Comparison of ENCODE assay signal across 19 mouse cellular contexts in the genomic region with DNA sequence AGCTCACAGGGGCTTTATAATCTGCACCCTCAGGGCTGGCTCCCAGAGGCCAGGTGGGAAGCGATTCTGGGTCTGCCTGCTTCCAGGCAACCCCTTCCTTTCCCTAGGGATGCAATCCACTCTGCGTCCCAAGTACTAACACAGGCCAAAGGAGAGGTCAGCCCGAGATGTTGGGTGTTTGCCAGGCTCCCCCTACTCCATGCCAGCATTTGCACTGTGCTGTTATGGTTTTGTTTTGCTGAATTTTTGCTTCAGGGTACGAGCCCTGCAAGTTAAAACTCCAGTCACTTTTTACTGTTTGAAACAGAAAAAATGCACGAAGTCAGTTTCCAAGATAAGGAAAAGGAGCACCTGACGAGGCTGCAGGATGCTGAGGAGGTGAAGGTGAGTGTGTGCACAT. TPM values are rescaled to one million over a fixed set of nuclear protein-coding genes. Genes with fewer than 3 reads are reported as not detected.
DNase-seq lines count a peak whose midpoint lies in the region; ATAC-seq and TF ChIP-seq lines count a peak whose summit lies in the region.
"Had no signal": no experiment of that assay in that cellular context is flagged by ENCODE, and none has a peak within 500 bp of the region (broad histone marks: within the 10 kb centered on the region; RNA-seq: fewer than 3 reads in every experiment).

No protein-coding gene starts in this region.

- DNase-seq in cerebellum, adult 2 months, result no peak
- no peak for DNase-seq in cerebellum, adult 8-10 months
- DNase-seq in neural tube, embryonic 10.5 days (ENCODE audit: extremely low spot score, low spot score), result no peak
- no peak for DNase-seq in adipocyte (ENCODE audit: low spot score)
- DNase-seq: adrenal gland, adult 2 months; gastrocnemius, adult 2 months; heart, adult 18-20 months; heart, postnatal 4 days; kidney, adult 11 months; kidney, postnatal 14 days; lung, postnatal 36 days; thymus, postnatal 36 days had no signal

- 0 out of 2 replicates have a peak overlapping the region, but pooled peaks have one; percentile 39 for H3K27ac ChIP-seq in cerebellum, adult 2 months (ENCODE audit: insufficient read depth, low read length)
- H3K27ac ChIP-seq in kidney, embryonic 16.5 days (ENCODE audit: low read length), result peak overlapping the region; percentile 58; the same call in 1 of the 2 replicates
- no peak overlapping the region for H3K27ac ChIP-seq in kidney, embryonic 14.5 days (ENCODE audit: low read depth, low read length)
- H3K27ac ChIP-seq in neural tube, embryonic 13.5 days (replicated peaks), result peak overlapping the region; percentile 70; the same call in 1 of the 2 replicates
- H3K27ac ChIP-seq: embryonic facial prominence, embryonic 15.5 days; gastrocnemius, adult 2 months; limb, embryonic 15.5 days had no signal

- TF ChIP-seq POLR2A in cerebellum, adult 2 months (IDR thresholded peaks at IDR 0.05; ENCODE audit: borderline replicate concordance, insufficient read depth, low read length), result no peak

- no peak overlapping the region for H3K4me2 ChIP-seq in kidney, embryonic 16.5 days (replicated peaks; ENCODE audit: low read depth, low read length)
- no peak overlapping the region for H3K4me2 ChIP-seq in kidney, embryonic 14.5 days (replicated peaks; ENCODE audit: low read depth, low read length)
- H3K4me2 ChIP-seq in neural tube, embryonic 13.5 days, result no peak overlapping the region
- H3K4me2 ChIP-seq: embryonic facial prominence, embryonic 15.5 days; limb, embryonic 15.5 days had no signal

- H3K36me3 ChIP-seq in kidney, embryonic 16.5 days (ENCODE audit: insufficient read depth, low read length), result no peaks in the 10 kb centered on the region
- no peaks in the 10 kb centered on the region for H3K36me3 ChIP-seq in kidney, embryonic 14.5 days (ENCODE audit: control insufficient read depth, insufficient read depth, low read length)
- H3K36me3 ChIP-seq in neural tube, embryonic 13.5 days, result peaks cover 67% of the 10 kb centered on the region
- H3K36me3 ChIP-seq: embryonic facial prominence, embryonic 15.5 days; limb, embryonic 15.5 days had no signal

- no peak for ATAC-seq in kidney, embryonic 16.5 days (ENCODE audit: low FRiP score, low TSS enrichment)
- no peak for ATAC-seq in kidney, embryonic 14.5 days (ENCODE audit: low FRiP score, low TSS enrichment)
- ATAC-seq in neural tube, embryonic 13.5 days (ENCODE audit: low read depth), result no peak
- no peak for ATAC-seq in megakaryocyte-erythroid progenitor cell, adult 5-6 weeks (replicated peaks; ENCODE audit: low FRiP score, low TSS enrichment, poor library complexity, severe bottlenecking)

- no peaks in the 10 kb centered on the region for H3K27me3 ChIP-seq in cerebellum, adult 2 months (ENCODE audit: control insufficient read depth, insufficient read depth, low read length)
- H3K27me3 ChIP-seq in kidney, embryonic 16.5 days (ENCODE audit: insufficient read depth, low read length), result no peaks in the 10 kb centered on the region
- no peaks in the 10 kb centered on the region for H3K27me3 ChIP-seq in kidney, embryonic 14.5 days (ENCODE audit: control insufficient read depth, insufficient read depth, low read length)
- H3K27me3 ChIP-seq in neural tube, embryonic 13.5 days, result no peaks in the 10 kb centered on the region
- H3K27me3 ChIP-seq: embryonic facial prominence, embryonic 15.5 days; limb, embryonic 15.5 days had no signal

- peaks cover 64% of the 10 kb centered on the region for H3K4me1 ChIP-seq in cerebellum, adult 2 months (ENCODE audit: control insufficient read depth, insufficient read depth, low read length)
- H3K4me1 ChIP-seq in kidney, embryonic 16.5 days (ENCODE audit: insufficient read depth, low read length), result peaks cover 36% of the 10 kb centered on the region
- H3K4me1 ChIP-seq in kidney, embryonic 14.5 days (ENCODE audit: control insufficient read depth, insufficient read depth, low read length), result peaks cover 24% of the 10 kb centered on the region
- H3K4me1 ChIP-seq in neural tube, embryonic 13.5 days (replicated peaks), result peaks cover 53% of the 10 kb centered on the region

- H3K9ac ChIP-seq in kidney, embryonic 16.5 days (replicated peaks; ENCODE audit: low read length), result no peak overlapping the region
- no peak overlapping the region for H3K9ac ChIP-seq in kidney, embryonic 14.5 days (ENCODE audit: low read depth, low read length)
- H3K9ac ChIP-seq in neural tube, embryonic 13.5 days, result no peak overlapping the region
- H3K9ac ChIP-seq: embryonic facial prominence, embryonic 15.5 days; limb, embryonic 15.5 days had no signal

- TF ChIP-seq CTCF in cerebellum, adult 2 months (IDR thresholded peaks at IDR 0.05; ENCODE audit: borderline replicate concordance, insufficient read depth, low read depth, low read length), result no peak

- WGBS in cerebellum, adult 2 months, result 65% methylated on average over 6 of the region's 6 CpGs
- 59% methylated on average over 6 of the region's 6 CpGs for WGBS in kidney, embryonic 16.5 days
- WGBS in kidney, embryonic 14.5 days, result 70% methylated on average over 6 of the region's 6 CpGs
- 77% methylated on average over 6 of the region's 6 CpGs for WGBS in neural tube, embryonic 13.5 days

- no peaks in the 10 kb centered on the region for H3K9me3 ChIP-seq in kidney, embryonic 16.5 days (ENCODE audit: low read length)
- no peaks in the 10 kb centered on the region for H3K9me3 ChIP-seq in kidney, embryonic 14.5 days (ENCODE audit: control insufficient read depth, low read length)
- no peaks in the 10 kb centered on the region for H3K9me3 ChIP-seq in neural tube, embryonic 13.5 days
- H3K9me3 ChIP-seq: embryonic facial prominence, embryonic 15.5 days; limb, embryonic 15.5 days had no signal

- no peak overlapping the region for H3K4me3 ChIP-seq in cerebellum, adult 2 months (replicated peaks; ENCODE audit: insufficient read depth, low read depth, low read length)
- H3K4me3 ChIP-seq in kidney, embryonic 16.5 days (ENCODE audit: low read length), result no peak overlapping the region
- H3K4me3 ChIP-seq in kidney, embryonic 14.5 days (ENCODE audit: low read length), result no peak overlapping the region
- H3K4me3 ChIP-seq in neural tube, embryonic 13.5 days, result no peak overlapping the region
- H3K4me3 ChIP-seq: embryonic facial prominence, embryonic 15.5 days; gastrocnemius, adult 2 months; limb, embryonic 15.5 days had no signal

RNA-seq across cellular contexts. Expression of gene Lypd6b, which starts 46.5 kb away (rescaled TPM):
- polyA plus RNA-seq in cerebellum, adult 2 months (2012; rRNA removed), result 7.5 and 10.7 TPM in 2 replicates
- 11.7 and 12.3 TPM in 2 replicates for polyA plus RNA-seq in kidney, embryonic 16.5 days (2015; fragmentation: Nextera tagmentation; extraction: Ambion mirVana)
- 8.4 and 11.4 TPM in 2 replicates for polyA plus RNA-seq in kidney, embryonic 14.5 days (2014; fragmentation: Nextera tagmentation; extraction: Ambion mirVana)
- polyA plus RNA-seq in neural tube, embryonic 13.5 days (2015; fragmentation: Nextera tagmentation; extraction: Ambion mirVana), result 6.8 and 7.8 TPM in 2 replicates
- total RNA-seq in megakaryocyte-erythroid progenitor cell, adult 5-6 weeks (2014; fragmentation: Nextera tagmentation), result not detected in 2 replicates
- total RNA-seq in megakaryocyte-erythroid progenitor cell, adult 5-6 weeks (2017), result 0.95 TPM in 1 of 2 replicates, not detected in the other
- total RNA-seq: gastrocnemius, adult 2 months; MEL had no signal
